Mouse (Mus musculus): ENCODE measurements around the gene Slc8a1. TPM values are rescaled to one million over a fixed set of nuclear protein-coding genes. Genes with fewer than 3 reads are reported as not detected.

The Slc8a1 gene
- polyA plus RNA-seq (2012; rRNA removed) = 17.6 and 33.3 TPM in 2 replicates

- no peak for DNase-seq (ENCODE audit: low spot score)
These were observed at the start of gene Slc8a1 for GRCm38 (mm10) chr17:81738311-81738755. Slc8a1 (minus strand) TSS chr17:81738377.

- DNase-seq (ENCODE audit: low spot score) = no peak
These were observed 49.2 kb upstream of the Slc8a1 start for GRCm38 (mm10) chr17:81787350-81787749.

- DNase-seq (ENCODE audit: low spot score) = no peak
These were observed 44.1 kb upstream of the Slc8a1 start for GRCm38 (mm10) chr17:81782326-81782725.

GRCm38 (mm10) chr17:81781491-81781890 is 43.3 kb upstream of the Slc8a1 start:
- no peak for DNase-seq (ENCODE audit: low spot score)

- no peak for DNase-seq (ENCODE audit: low spot score)
These were observed 41.7 kb upstream of the Slc8a1 start for GRCm38 (mm10) chr17:81779883-81780282.

- DNase-seq (ENCODE audit: low spot score) = no peak
These were observed 12.5 kb upstream of the Slc8a1 start for GRCm38 (mm10) chr17:81750664-81751063.

GRCm38 (mm10) chr17:81743034-81743433 is 4.9 kb upstream of the Slc8a1 start:
- no peak for DNase-seq (ENCODE audit: low spot score)

GRCm38 (mm10) chr17:81740576-81740975 is 2.4 kb upstream of the Slc8a1 start:
- DNase-seq (ENCODE audit: low spot score) = no peak

GRCm38 (mm10) chr17:81737779-81738178 is 398 bp downstream of the Slc8a1 start:
- DNase-seq (ENCODE audit: low spot score) = no peak

GRCm38 (mm10) chr17:81737309-81737708 is 868 bp downstream of the Slc8a1 start:
- DNase-seq (ENCODE audit: low spot score) = no peak

- no peak for DNase-seq (ENCODE audit: low spot score)
These were observed 2.6 kb downstream of the Slc8a1 start for GRCm38 (mm10) chr17:81735583-81735982.

- no peak for DNase-seq (ENCODE audit: low spot score)
These were observed 8.3 kb downstream of the Slc8a1 start for GRCm38 (mm10) chr17:81729891-81730290.

- no peak for DNase-seq (ENCODE audit: low spot score)
These were observed 25.9 kb downstream of the Slc8a1 start for GRCm38 (mm10) chr17:81712273-81712751.

GRCm38 (mm10) chr17:81704761-81705160 is 33.4 kb downstream of the Slc8a1 start:
- no peak for DNase-seq (ENCODE audit: low spot score)

- no peak for DNase-seq (ENCODE audit: low spot score)
These were observed 34.9 kb downstream of the Slc8a1 start for GRCm38 (mm10) chr17:81703258-81703657.

- DNase-seq (ENCODE audit: low spot score) = no peak
These were observed 36.5 kb downstream of the Slc8a1 start for GRCm38 (mm10) chr17:81701701-81702100.

- no peak for DNase-seq (ENCODE audit: low spot score)
These were observed 39.4 kb downstream of the Slc8a1 start for GRCm38 (mm10) chr17:81698789-81699188.

- no peak for DNase-seq (ENCODE audit: low spot score)
These were observed 40.5 kb downstream of the Slc8a1 start for GRCm38 (mm10) chr17:81697695-81698094.

- no peak for DNase-seq (ENCODE audit: low spot score)
These were observed 43.2 kb downstream of the Slc8a1 start for GRCm38 (mm10) chr17:81694977-81695376.

- no peak for DNase-seq (ENCODE audit: low spot score)
These were observed 58.6 kb downstream of the Slc8a1 start for GRCm38 (mm10) chr17:81679616-81680015.

- no peak for DNase-seq (ENCODE audit: low spot score)
These were observed 60.7 kb downstream of the Slc8a1 start for GRCm38 (mm10) chr17:81677450-81677849.

GRCm38 (mm10) chr17:81676203-81676602 is 62.0 kb downstream of the Slc8a1 start:
- no peak for DNase-seq (ENCODE audit: low spot score)

GRCm38 (mm10) chr17:81671245-81671644 is 66.9 kb downstream of the Slc8a1 start:
- DNase-seq (ENCODE audit: low spot score) = no peak

All from urinary bladder, adult 2 months (tissue).